Mouse (Mus musculus) small intestine, adult 2 months (tissue): ENCODE results near the gene Hcst.

ENCODE experiments used
- CTCF ChIP-seq: fragments of 200-500 bp; IDR thresholded peaks from 2 replicates; pipeline ENCODE4 v1.5.1; 2012; ENCODE audit warnings: low read depth, mild to moderate bottlenecking, control low read depth, inconsistent platforms, low read length, moderate library complexity, mixed read lengths; ENCODE audit not compliant: insufficient replicate concordance, insufficient read length; ENCODE audit errors: extremely low read depth
- POLR2A ChIP-seq: fragments of 200-500 bp; IDR thresholded peaks from 2 replicates; pipeline ENCODE4 v1.6.1; 2012; ENCODE audit warnings: low read depth, mild to moderate bottlenecking, control low read depth, inconsistent platforms, low read length, moderate library complexity

DNA sequence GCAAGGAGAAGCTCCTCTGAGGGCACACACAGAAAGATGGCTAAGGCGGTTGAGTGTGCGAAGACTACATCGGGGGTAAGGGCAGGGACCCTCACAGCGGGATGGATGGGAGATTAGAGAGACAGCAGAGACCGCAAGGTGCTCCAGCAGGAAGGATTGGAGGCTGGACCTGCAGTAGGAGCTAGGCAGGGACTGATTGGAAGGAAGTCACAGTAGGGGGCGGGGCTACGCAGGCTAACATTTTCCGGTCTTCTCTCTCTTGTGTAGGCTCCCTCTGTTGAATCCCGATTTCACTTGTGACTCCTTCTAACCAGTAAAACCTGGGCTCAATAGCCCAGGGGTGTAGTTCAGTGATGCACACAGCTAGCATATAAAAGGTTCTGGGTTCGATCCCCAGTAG lies 17.2 kb upstream of the Hcst start:
- no peak for TF ChIP-seq POLR2A
- TF ChIP-seq CTCF: no peak
